25 mouse cellular contexts compared by ENCODE assay signal in genomic region chr7:78443373-78444036, GRCm38 (mm10).
A peak's percentile ranks its signal among the peaks of the same experiment; 100 is the strongest.
DNase-seq lines count a peak whose midpoint lies in the region; ATAC-seq lines count a peak whose summit lies in the region.
"Had no signal": no experiment of that assay in that cellular context is flagged by ENCODE, and none has a peak within 500 bp of the region (broad histone marks: within the 10 kb centered on the region; RNA-seq: fewer than 3 reads in every experiment).

No protein-coding gene starts in this region.

- peak; percentile 13 for DNase-seq in forebrain, embryonic 14.5 days (ENCODE audit: low spot score)
- peak; percentile 54 to 55 for DNase-seq in cerebellum, adult 18-20 months
- peak; percentile 67 for DNase-seq in cerebellum, adult 9-11 months
- no peak for DNase-seq in ovary, postnatal 14 days (ENCODE audit: low spot score)
- DNase-seq in heart, postnatal 25 days (ENCODE audit: low spot score), result no peak
- DNase-seq: adrenal gland, postnatal 14 days; gastrocnemius, adult 2 months; gastrocnemius, postnatal 36 days; heart, adult 2 months; kidney, adult 18-20 months; kidney, postnatal 4 days; layer of hippocampus, adult 9-11 months; right cerebral cortex, adult 18-20 months; spleen, adult 18-20 months; thymus, postnatal 14 days had no signal

- H3K4me2 ChIP-seq in forebrain, embryonic 14.5 days (ENCODE audit: low read length), result no peak overlapping the region
- H3K4me2 ChIP-seq in forebrain, embryonic 12.5 days, result no peak overlapping the region
- no peak overlapping the region for H3K4me2 ChIP-seq in forebrain, embryonic 16.5 days (ENCODE audit: low read length)
- H3K4me2 ChIP-seq: heart, embryonic 12.5 days; hindbrain, embryonic 14.5 days; limb, embryonic 13.5 days; liver, embryonic 11.5 days; lung, embryonic 15.5 days had no signal

- no peak for ATAC-seq in forebrain, embryonic 14.5 days
- no peak for ATAC-seq in forebrain, embryonic 12.5 days (ENCODE audit: low FRiP score)
- peak; percentile 73; the same call in 1 of the 2 replicates for ATAC-seq in forebrain, embryonic 16.5 days
- ATAC-seq: CD4-positive, CD25-positive, alpha-beta regulatory T cell, adult 4 months; midbrain, embryonic 16.5 days had no signal

- no peak overlapping the region for H3K4me3 ChIP-seq in forebrain, embryonic 14.5 days (ENCODE audit: low read depth, low read length)
- H3K4me3 ChIP-seq in forebrain, embryonic 12.5 days (replicated peaks), result no peak overlapping the region
- no peak overlapping the region for H3K4me3 ChIP-seq in forebrain, embryonic 16.5 days (replicated peaks; ENCODE audit: low read length)
- H3K4me3 ChIP-seq: gastrocnemius, adult 2 months; heart, adult 2 months; heart, embryonic 12.5 days; limb, embryonic 13.5 days; lung, embryonic 15.5 days; midbrain, embryonic 10.5 days had no signal

- intact Hi-C loops in heart, postnatal 25 days (cut with DNase I), result no loop called here

- 84% methylated on average over 5 of the region's 5 CpGs for WGBS in forebrain, embryonic 14.5 days
- WGBS in forebrain, embryonic 12.5 days, result 81% methylated on average over 5 of the region's 5 CpGs
- WGBS in forebrain, embryonic 16.5 days, result 69% methylated on average over 5 of the region's 5 CpGs

- no peaks in the 10 kb centered on the region for H3K4me1 ChIP-seq in forebrain, embryonic 14.5 days (ENCODE audit: control insufficient read depth, insufficient read depth, low read length)
- no peaks in the 10 kb centered on the region for H3K4me1 ChIP-seq in forebrain, embryonic 12.5 days
- peaks cover 3% of the 10 kb centered on the region; the same call in 1 of the 2 replicates for H3K4me1 ChIP-seq in forebrain, embryonic 16.5 days (replicated peaks; ENCODE audit: control insufficient read depth, insufficient read depth, low read length)
- H3K4me1 ChIP-seq: heart, embryonic 12.5 days; limb, embryonic 13.5 days; lung, embryonic 15.5 days; midbrain, embryonic 10.5 days had no signal

- H3K36me3 ChIP-seq in forebrain, embryonic 14.5 days (ENCODE audit: control insufficient read depth, insufficient read depth, low read length), result no peaks in the 10 kb centered on the region
- H3K36me3 ChIP-seq in forebrain, embryonic 12.5 days (replicated peaks), result no peaks in the 10 kb centered on the region
- no peaks in the 10 kb centered on the region; the same call in 1 of the 2 replicates for H3K36me3 ChIP-seq in forebrain, embryonic 16.5 days (ENCODE audit: control insufficient read depth, insufficient read depth)
- H3K36me3 ChIP-seq: heart, embryonic 12.5 days; limb, embryonic 13.5 days; lung, embryonic 15.5 days; midbrain, embryonic 10.5 days had no signal

- H3K27me3 ChIP-seq in forebrain, embryonic 14.5 days (replicated peaks; ENCODE audit: control insufficient read depth, insufficient read depth, low read length), result no peaks in the 10 kb centered on the region
- H3K27me3 ChIP-seq in forebrain, embryonic 12.5 days, result no peaks in the 10 kb centered on the region
- H3K27me3 ChIP-seq in forebrain, embryonic 16.5 days (replicated peaks; ENCODE audit: control insufficient read depth, insufficient read depth, low read length), result no peaks in the 10 kb centered on the region
- H3K27me3 ChIP-seq: heart, embryonic 12.5 days; limb, embryonic 13.5 days; lung, embryonic 15.5 days had no signal

- H3K9me3 ChIP-seq in forebrain, embryonic 14.5 days (replicated peaks; ENCODE audit: control insufficient read depth, low read length), result no peaks in the 10 kb centered on the region
- no peaks in the 10 kb centered on the region for H3K9me3 ChIP-seq in forebrain, embryonic 12.5 days
- H3K9me3 ChIP-seq in forebrain, embryonic 16.5 days (ENCODE audit: control insufficient read depth, low read length), result no peaks in the 10 kb centered on the region
- H3K9me3 ChIP-seq: heart, embryonic 12.5 days; limb, embryonic 13.5 days; lung, embryonic 15.5 days; midbrain, embryonic 10.5 days had no signal

- H3K27ac ChIP-seq in forebrain, embryonic 14.5 days (ENCODE audit: low read depth, low read length), result no peak overlapping the region
- no peak overlapping the region for H3K27ac ChIP-seq in forebrain, embryonic 12.5 days
- no peak overlapping the region for H3K27ac ChIP-seq in forebrain, embryonic 16.5 days (ENCODE audit: low read length)
- H3K27ac ChIP-seq: gastrocnemius, adult 2 months; heart, adult 2 months; hindbrain, embryonic 14.5 days; limb, embryonic 13.5 days; lung, embryonic 15.5 days; midbrain, embryonic 10.5 days had no signal

- H3K9ac ChIP-seq in forebrain, embryonic 14.5 days (ENCODE audit: low read length), result no peak overlapping the region
- no peak overlapping the region for H3K9ac ChIP-seq in forebrain, embryonic 12.5 days
- no peak overlapping the region for H3K9ac ChIP-seq in forebrain, embryonic 16.5 days (replicated peaks; ENCODE audit: low read depth, low read length)
- H3K9ac ChIP-seq: heart, embryonic 12.5 days; hindbrain, embryonic 14.5 days; limb, embryonic 13.5 days; lung, embryonic 15.5 days had no signal

Comparison
In these comparisons a context has a peak if more than half of its experiments do, and no peak if none do; other contexts are left out.
1. DNase-seq: peak in forebrain, embryonic 14.5 days (single experiment), cerebellum, adult 18-20 months (2 of 2) and cerebellum, adult 9-11 months (single experiment); none in ovary, postnatal 14 days (single experiment) and heart, postnatal 25 days (single experiment).